Mouse (Mus musculus): ENCODE measurements around the gene Zfp346. TPM values are rescaled to one million over a fixed set of nuclear protein-coding genes. Genes with fewer than 3 reads are reported as not detected.

The Zfp346 gene
- total and polyA plus RNA-seq, 3 experiments: 11.3 to 18.6 (median 12.4) TPM

DNA sequence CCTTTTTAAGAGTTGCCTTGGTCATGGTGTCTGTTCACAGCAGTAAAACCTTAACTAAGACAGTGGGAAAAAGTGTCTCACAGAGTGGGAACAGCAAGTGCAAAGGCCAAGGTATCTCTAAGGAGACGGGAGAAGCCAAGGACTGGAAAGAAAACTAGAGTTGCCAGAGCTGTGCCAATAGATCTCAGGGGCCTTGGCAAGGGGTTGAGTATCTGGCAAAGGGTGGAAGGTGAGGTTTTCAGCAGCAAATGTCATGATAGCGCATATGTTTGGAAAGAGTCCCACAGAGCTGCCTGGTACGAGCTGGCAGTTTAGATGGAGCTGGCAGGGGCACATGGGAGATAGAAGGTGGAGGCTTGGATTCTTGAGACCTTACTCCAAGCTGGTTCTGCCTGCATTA is 74.5 kb downstream of the Zfp346 start:
- Histone ChIP-seq H3K27me3 (replicated peaks) (peaks cover 2% of the 10 kb centered on the region), H3K9me3 (replicated peaks; ENCODE audit: low read length) (no peaks in the 10 kb centered on the region), H3K36me3 (replicated peaks in 1 of 2; ENCODE audit: control insufficient read depth in 1 of 2, insufficient read depth in 1 of 2, low read length in 1 of 2) (no peaks in the 10 kb centered on the region), H3K79me2 (replicated peaks; ENCODE audit: control insufficient read depth, extremely low read depth, insufficient read depth, poor library complexity, severe bottlenecking) (no peaks in the 10 kb centered on the region), H3K4me3 (replicated peaks in 1 of 3; ENCODE audit: low read depth in 2 of 3, low read length in 2 of 3, poor library complexity in 1 of 3) (no peak overlapping the region), H3K4me2 (ENCODE audit: insufficient read depth, low read depth, poor library complexity, severe bottlenecking) (no peak overlapping the region), H3K9ac (ENCODE audit: insufficient read depth, low read depth) (no peak overlapping the region), H3K4me1 (ENCODE audit: control insufficient read depth in 1 of 2, insufficient read depth in 2 of 2) (0 out of 4 replicates have a peak, but pooled peaks cover 0 to 3% of the 10 kb centered on the region in 2 experiments), H3K27ac (ENCODE audit: insufficient read depth, low read depth) (no peak overlapping the region)
- no peak for DNase-seq (ENCODE audit: extremely low read depth)
- dilution Hi-C loops (cut with MboI; ENCODE audit: extremely low pct_ligation_motif_present, extremely low pct_unique_long_range_greater_than_20kb, low sequenced_read_pairs): no loop called here
- TF ChIP-seq KAT2A (IDR thresholded peaks at IDR 0.05; ENCODE audit: insufficient replicate concordance, low read length) (no peak), IRF4 (IDR thresholded peaks at IDR 0.05; ENCODE audit: low read depth, low read length) (no peak), USF2 (conservative IDR thresholded peaks at IDR 0.05; ENCODE audit: low read depth, low read length) (no peak), BHLHE40 (IDR thresholded peaks at IDR 0.05; ENCODE audit: low read depth, low read length) (no peak), ELF1 (IDR thresholded peaks at IDR 0.05; ENCODE audit: low read depth, low read length) (no peak), JUND (conservative IDR thresholded peaks at IDR 0.05; ENCODE audit: low read depth, low read length) (no peak), ETS1 (conservative IDR thresholded peaks at IDR 0.05; ENCODE audit: low read depth, low read length) (no peak)
- in situ Hi-C loops (cut with MboI; ENCODE audit: low pct_ligation_motif_present, low pct_unique_long_range_greater_than_20kb, low sequenced_read_pairs): loop anchor here (10.0 kb wide), 1 partner anchor 385 kb away; no protein-coding TSS in a partner anchor

DNA sequence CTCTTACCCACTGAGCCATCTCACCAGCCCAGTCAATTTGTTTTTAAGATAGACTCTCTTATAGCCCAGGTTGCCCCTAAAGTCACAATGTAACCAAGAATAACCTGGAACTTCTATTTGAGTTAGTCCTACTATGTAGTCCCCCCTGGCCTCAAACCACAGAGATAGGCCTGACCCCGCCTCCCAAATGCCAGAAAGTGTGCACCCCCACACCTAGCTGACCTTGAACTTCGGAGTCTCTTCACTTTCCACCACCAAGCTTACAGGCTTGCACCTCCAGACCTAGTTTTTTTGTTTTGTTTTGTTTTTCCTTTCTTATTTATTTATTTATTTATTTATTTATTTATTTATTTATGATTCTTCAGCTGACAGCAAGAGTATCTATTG is 76.7 kb downstream of the Zfp346 start:
- H3K4me1 ChIP-seq (ENCODE audit: control insufficient read depth in 1 of 2, insufficient read depth in 2 of 2): 0 out of 4 replicates have a peak, but pooled peaks cover 0 to 3% of the 10 kb centered on the region in 2 experiments
- no peak overlapping the region for H3K27ac ChIP-seq (ENCODE audit: insufficient read depth, low read depth)
- TF ChIP-seq USF2 (conservative IDR thresholded peaks at IDR 0.05; ENCODE audit: low read depth, low read length) (no peak), NRF1 (IDR thresholded peaks at IDR 0.05; ENCODE audit: low read depth, low read length) (no peak)
- no peaks in the 10 kb centered on the region for H3K9me3 ChIP-seq (replicated peaks; ENCODE audit: low read length)
- dilution Hi-C loops (cut with MboI; ENCODE audit: extremely low pct_ligation_motif_present, extremely low pct_unique_long_range_greater_than_20kb, low sequenced_read_pairs): no loop called here
- in situ Hi-C loops (cut with MboI; ENCODE audit: low pct_ligation_motif_present, low pct_unique_long_range_greater_than_20kb, low sequenced_read_pairs): no loop called here
- no peaks in the 10 kb centered on the region for H3K79me2 ChIP-seq (replicated peaks; ENCODE audit: control insufficient read depth, extremely low read depth, insufficient read depth, poor library complexity, severe bottlenecking)
- no peak overlapping the region for H3K4me3 ChIP-seq (replicated peaks in 1 of 3; ENCODE audit: low read depth in 2 of 3, low read length in 2 of 3, poor library complexity in 1 of 3)
- H3K9ac ChIP-seq (ENCODE audit: insufficient read depth, low read depth): no peak overlapping the region
- no peak overlapping the region for H3K4me2 ChIP-seq (ENCODE audit: insufficient read depth, low read depth, poor library complexity, severe bottlenecking)
- DNase-seq (ENCODE audit: extremely low read depth): no peak
- H3K36me3 ChIP-seq (replicated peaks in 1 of 2; ENCODE audit: control insufficient read depth in 1 of 2, insufficient read depth in 1 of 2, low read length in 1 of 2): no peaks in the 10 kb centered on the region
- H3K27me3 ChIP-seq (replicated peaks): no peaks in the 10 kb centered on the region

DNA sequence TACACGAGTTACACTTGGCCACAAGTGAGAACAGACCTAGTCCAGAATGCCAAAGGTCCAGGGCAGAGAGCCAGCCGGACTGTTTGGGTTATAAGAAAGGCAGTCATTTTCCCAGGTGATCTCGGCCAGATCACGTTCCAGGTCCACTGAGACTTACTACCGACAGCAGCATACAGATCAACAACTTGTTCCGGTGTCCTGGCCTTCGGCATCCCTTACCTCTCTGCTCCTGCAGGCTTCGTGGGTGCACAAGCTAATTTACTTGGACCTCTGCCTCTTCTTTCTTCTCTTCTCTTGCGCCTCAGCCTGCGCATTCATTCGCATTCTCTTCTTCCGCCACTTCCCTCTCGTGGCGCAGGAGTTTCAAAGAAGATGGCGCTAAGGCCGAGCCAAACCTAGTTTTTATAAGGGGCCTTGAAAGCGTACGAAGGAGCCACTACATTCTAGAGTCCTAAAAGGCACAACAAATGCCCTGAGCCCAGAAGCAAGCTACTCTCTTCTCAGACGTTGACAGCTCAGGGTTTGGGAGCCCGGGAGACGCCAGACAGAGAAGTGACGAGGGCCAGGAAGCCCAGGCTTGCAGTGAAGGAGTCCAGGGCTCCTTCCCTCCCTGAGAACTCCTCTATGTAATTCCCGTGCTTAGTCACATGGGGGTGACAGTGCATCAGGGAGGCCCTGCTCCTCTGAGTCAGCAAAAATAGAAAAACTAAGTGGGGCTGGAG is 77.2 kb downstream of the Zfp346 start:
- TF ChIP-seq MEF2A (IDR thresholded peaks at IDR 0.05; ENCODE audit: borderline replicate concordance, low read depth, low read length) (no peak), MXI1 (IDR thresholded peaks at IDR 0.05; ENCODE audit: low read depth, low read length) (no peak), CTCF (conservative IDR thresholded peaks at IDR 0.05 in 1 of 2, IDR thresholded peaks at IDR 0.05 in 1 of 2; ENCODE audit: low read depth in 2 of 2, low read length in 2 of 2) (peak; percentile 12 to 77; a peak in 2 of 4 replicates), ZC3H11A (IDR thresholded peaks at IDR 0.05; ENCODE audit: low read depth, low read length) (no peak), SMC3 (IDR thresholded peaks at IDR 0.05; ENCODE audit: low read depth, low read length) (peak; percentile 57), POLR2AphosphoS2 (IDR thresholded peaks at IDR 0.05; ENCODE audit: low read depth, low read length) (no peak), MAFK (IDR thresholded peaks at IDR 0.05; ENCODE audit: insufficient replicate concordance, low read length) (peak; percentile 100), NELFE (IDR thresholded peaks at IDR 0.05; ENCODE audit: low read depth, low read length) (no peak), CHD2 (IDR thresholded peaks at IDR 0.05; ENCODE audit: low read length) (no peak), RAD21 (IDR thresholded peaks at IDR 0.05; ENCODE audit: low read depth, low read length) (peak; percentile 76), IRF4 (IDR thresholded peaks at IDR 0.05; ENCODE audit: low read depth, low read length) (no peak)
- dilution Hi-C loops (cut with MboI; ENCODE audit: extremely low pct_ligation_motif_present, extremely low pct_unique_long_range_greater_than_20kb, low sequenced_read_pairs): no loop called here
- peak; percentile 40 for DNase-seq (ENCODE audit: extremely low read depth)
- Histone ChIP-seq H3K27ac (ENCODE audit: insufficient read depth, low read depth) (no peak overlapping the region), H3K4me3 (replicated peaks in 1 of 3; ENCODE audit: low read depth in 2 of 3, low read length in 2 of 3, poor library complexity in 1 of 3) (no peak overlapping the region), H3K4me2 (ENCODE audit: insufficient read depth, low read depth, poor library complexity, severe bottlenecking) (no peak overlapping the region), H3K36me3 (replicated peaks in 1 of 2; ENCODE audit: control insufficient read depth in 1 of 2, insufficient read depth in 1 of 2, low read length in 1 of 2) (no peaks in the 10 kb centered on the region), H3K27me3 (replicated peaks) (no peaks in the 10 kb centered on the region), H3K9me3 (replicated peaks; ENCODE audit: low read length) (no peaks in the 10 kb centered on the region), H3K4me1 (ENCODE audit: control insufficient read depth in 1 of 2, insufficient read depth in 2 of 2) (0 out of 4 replicates have a peak, but pooled peaks cover 0 to 3% of the 10 kb centered on the region in 2 experiments), H3K9ac (ENCODE audit: insufficient read depth, low read depth) (no peak overlapping the region), H3K79me2 (replicated peaks; ENCODE audit: control insufficient read depth, extremely low read depth, insufficient read depth, poor library complexity, severe bottlenecking) (no peaks in the 10 kb centered on the region)
- in situ Hi-C loops (cut with MboI; ENCODE audit: low pct_ligation_motif_present, low pct_unique_long_range_greater_than_20kb, low sequenced_read_pairs): no loop called here
